Mouse (Mus musculus) frontal cortex, postnatal 36 days (tissue): ENCODE results near the gene Slc6a2.

Source experiments
- DNase-seq, 2 experiments: peaks; one replicate each; pipeline ENCODE4 v3.0.0; 2022; ENCODE audit warnings: low spot score in 2 of 2

The Slc6a2 gene

DNA sequence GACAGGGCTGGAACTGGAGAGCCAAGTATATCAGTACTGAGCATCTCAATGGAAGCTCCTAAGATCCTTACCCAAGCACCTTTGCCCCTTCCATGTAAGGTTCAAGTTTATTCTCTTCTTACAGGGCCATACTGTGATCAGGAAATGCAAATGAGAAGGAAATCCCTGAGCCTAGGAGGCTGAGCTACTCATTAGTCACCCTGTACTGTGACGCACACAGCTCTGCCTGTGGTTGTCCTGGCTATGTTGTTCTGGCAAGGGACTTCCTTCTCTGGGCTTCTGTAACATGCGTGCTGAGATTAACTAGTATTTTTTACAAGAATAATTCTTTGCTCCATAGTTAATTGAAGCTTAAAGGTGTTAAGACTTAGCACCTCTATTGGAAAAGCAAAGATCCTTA, 70.8 kb downstream of the Slc6a2 start:
- no peak for DNase-seq

DNA sequence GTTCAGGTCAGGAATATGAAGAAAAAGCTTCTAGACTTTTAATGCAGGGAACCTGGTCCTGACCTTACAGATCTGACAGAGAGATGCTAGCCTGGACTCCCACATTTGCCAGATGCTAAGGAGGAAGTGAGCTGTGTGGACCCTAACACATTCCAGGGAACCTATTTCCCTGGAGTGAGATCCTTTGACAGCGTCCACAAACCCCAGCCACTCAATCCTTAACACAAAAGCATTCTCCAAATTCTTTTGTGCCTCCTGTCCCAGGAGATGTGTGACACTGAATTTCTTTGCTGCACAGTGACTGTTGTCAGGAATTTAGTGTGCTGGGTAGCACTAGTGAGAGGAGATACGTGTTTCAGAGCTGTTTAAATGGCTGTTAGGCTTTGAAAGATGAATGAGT, 79.0 kb downstream of the Slc6a2 start:
- DNase-seq = no peak

DNA sequence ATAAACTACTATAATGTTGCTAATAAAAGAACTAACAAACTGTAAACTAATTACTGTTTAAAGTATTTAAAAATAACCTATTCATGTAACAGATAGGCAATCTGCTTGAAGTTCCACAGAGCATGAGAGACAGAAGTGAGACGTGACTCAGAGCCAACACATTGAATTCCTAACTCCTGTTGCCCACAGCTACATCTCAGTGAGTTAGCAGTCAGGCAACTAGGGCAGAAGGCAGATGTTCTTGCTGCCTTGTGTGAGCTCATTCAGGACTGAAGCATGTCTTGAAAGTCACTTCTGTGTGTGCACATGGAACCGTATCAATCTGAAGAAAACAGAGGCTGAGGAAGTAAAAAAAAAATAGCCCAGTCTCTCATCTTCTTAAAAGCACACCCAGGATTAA, 80.4 kb downstream of the Slc6a2 start:
- DNase-seq = peak in 1 of 2 experiments; percentile 31

DNA sequence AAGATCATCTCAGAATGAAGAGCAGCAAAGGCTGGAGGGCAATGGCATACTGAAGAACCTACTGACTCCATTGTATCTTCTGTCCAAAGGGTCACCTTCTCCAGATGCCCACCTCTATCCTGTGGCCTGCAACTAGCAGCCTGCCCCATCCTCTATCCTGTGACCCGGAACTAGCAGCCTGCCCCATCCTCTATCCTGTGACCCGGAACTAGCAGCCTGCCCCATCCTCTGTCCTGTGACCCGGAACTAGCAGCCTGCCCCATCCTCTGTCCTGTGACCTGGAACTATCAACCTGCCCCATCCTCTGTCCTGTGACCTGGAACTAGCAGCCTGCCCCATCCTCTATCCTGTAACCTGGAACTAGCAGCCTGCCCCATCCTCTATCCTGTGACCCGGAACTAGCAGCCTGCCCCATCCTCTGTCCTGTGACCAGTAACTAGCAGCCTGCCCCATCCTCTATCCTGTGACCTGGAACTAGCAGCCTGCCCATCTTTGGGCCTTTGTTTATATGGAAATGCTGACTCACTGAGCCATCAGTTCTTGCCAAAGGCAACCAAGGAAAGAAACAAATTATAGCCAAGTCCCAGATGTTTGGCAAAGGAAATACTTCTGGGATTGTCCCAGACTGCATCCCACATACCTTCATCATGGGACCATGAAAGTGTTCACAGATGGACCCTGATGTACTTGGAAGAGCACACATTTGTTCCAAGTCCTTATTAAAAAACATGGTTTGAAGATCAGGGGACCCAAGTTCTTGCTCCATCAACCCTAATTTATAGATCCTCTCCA, 81.1 kb downstream of the Slc6a2 start:
- no peak for DNase-seq

DNA sequence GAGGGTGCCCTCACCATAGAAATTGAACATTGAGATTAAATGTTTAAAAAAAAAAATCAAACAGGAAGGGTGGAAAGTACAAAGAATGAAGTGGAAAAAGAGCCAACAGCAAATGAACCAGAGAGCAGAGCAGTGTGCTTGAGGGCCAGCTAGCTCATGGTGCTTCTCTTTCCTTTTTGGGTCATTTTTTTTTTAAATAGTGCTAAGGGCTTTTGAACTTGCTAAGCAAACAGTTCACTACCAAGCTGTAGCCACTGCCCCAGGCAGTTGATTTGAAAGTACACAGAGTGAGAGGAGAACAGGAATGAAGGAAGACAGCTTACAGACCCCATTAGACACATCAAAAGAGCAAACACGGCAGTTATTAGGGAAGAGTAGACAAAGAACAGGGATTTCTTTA, 83.2 kb downstream of the Slc6a2 start:
- no peak for DNase-seq

DNA sequence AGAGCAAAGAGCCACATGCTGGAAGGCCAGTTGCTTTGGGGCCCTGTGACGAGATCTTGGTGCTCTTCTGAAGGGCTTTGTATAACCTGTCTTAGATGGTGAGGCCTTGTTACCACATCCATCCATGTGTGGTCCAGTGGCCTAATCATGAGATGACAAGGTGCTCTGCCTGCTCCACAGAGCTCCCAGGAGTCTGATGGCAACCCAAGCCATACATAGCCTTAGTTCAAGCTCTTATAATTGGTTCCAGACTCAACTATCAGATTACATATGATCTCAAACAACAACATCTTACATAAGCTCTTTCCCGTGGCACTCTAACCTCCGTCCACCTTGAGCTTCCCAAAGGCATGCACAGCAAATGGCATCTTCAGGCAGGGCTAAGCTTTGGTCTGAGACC, 88.2 kb downstream of the Slc6a2 start, which contains the start of gene Ces1a:
Ces1a (minus strand) TSS at position 101 of the 400 bp plus-strand sequence.
- no peak for DNase-seq

DNA sequence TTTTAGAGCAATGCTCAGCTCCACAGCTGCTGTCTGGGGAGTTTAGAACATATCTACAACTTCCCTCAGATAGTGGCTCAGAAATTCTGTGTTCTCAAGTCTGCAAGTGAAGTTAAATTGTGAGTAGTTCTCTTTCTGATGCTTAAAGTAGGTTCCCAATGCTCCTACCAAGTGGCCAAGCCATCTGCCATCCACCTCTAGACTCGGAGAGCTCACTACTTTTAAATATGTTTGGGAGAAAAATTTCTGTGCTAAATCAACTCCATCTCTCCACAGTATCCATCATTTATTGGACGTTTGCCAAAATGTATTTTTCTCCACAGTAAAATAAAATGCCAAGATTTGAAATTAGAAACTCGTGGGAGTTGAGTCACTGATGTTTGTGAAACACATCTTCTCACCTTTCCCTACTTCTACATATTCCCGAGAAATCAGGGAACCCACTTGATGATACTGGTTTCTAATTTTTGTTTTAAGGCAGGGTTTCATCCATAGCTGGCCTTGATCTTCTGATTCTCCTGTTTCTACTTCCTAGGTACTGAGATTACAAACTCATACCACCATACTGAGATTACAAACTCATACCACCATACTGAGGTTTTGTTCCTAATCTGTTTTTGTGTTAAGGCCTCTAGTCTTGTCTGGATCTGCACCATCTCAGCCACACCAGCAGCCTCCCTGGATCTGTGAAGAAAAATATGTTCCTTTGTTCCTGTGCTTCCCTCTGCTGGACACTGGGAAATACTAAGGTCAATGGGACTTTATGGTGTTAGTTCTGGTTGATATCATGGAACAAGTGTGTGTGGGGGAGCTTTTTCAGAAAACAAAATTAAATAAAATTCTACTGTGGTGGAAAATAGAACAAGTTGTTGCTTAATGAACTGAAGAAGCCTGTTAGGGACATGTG, 88.9 kb downstream of the Slc6a2 start:
- DNase-seq = peak in 1 of 2 experiments; percentile 55
